Mouse (Mus musculus) heart, embryonic 16.5 days (tissue): Measurements from ENCODE around the gene Tpm1. TPM values are rescaled to one million over a fixed set of nuclear protein-coding genes. Genes with fewer than 3 reads are reported as not detected.

ENCODE experiments used
- ATAC-seq: fragments of 200-750 bp; cut with Nextera tagmentation; replicated peaks from 2 replicates; pipeline ENCODE4 v1.8.0; 2017; ENCODE audit warnings: moderate number of reproducible peaks; ENCODE audit not compliant: insufficient read depth, low FRiP score; ENCODE audit errors: extremely low read depth
- H3K27ac ChIP-seq: fragments of 300-500 bp; sonication (generic); 2 replicates; pipeline ENCODE4 v1.5.1; 2014; ENCODE audit warnings: mild to moderate bottlenecking, low read length, control low read depth, moderate library complexity
- H3K27me3 ChIP-seq: fragments of 300-500 bp; sonication (generic); 2 replicates; pipeline ENCODE4 v1.6.1; 2014; ENCODE audit warnings: low read length, mixed read lengths; ENCODE audit not compliant: control insufficient read depth, insufficient read depth
- H3K36me3 ChIP-seq: fragments of 300-500 bp; sonication (generic); 2 replicates; pipeline ENCODE4 v1.6.1; 2014; ENCODE audit not compliant: control insufficient read depth, insufficient read depth
- H3K4me1 ChIP-seq: fragments of 300-500 bp; sonication (generic); 2 replicates; pipeline ENCODE4 v1.6.1; 2014; ENCODE audit warnings: low read length, mixed read lengths; ENCODE audit not compliant: control insufficient read depth, insufficient read depth
- H3K4me2 ChIP-seq: fragments of 300-500 bp; sonication (generic); 2 replicates; pipeline ENCODE4 v1.6.1; 2014; ENCODE audit warnings: low read depth, mild to moderate bottlenecking, control low read depth, low read length
- H3K4me3 ChIP-seq: fragments of 300-500 bp; sonication (generic); 2 replicates; pipeline ENCODE4 v1.5.1; 2014; ENCODE audit warnings: mild to moderate bottlenecking, control low read depth, low read length
- H3K9ac ChIP-seq: fragments of 300-500 bp; sonication (generic); 2 replicates; pipeline ENCODE4 v1.6.1; 2014; ENCODE audit warnings: low read length, control low read depth
- H3K9me3 ChIP-seq: fragments of 300-500 bp; sonication (generic); replicated peaks from 2 replicates; pipeline ENCODE4 v1.6.1; 2016; ENCODE audit warnings: low read length; ENCODE audit not compliant: control insufficient read depth
- WGBS: fragments of 180-500 bp; shearing (Covaris S2); extraction: QIAGEN DNeasy Blood & Tissue Kit; methylation state at CpG from one replicate; pipeline ENCODE4 v1.1.7; 2014; 5-methylcytosine and 5-hydroxymethylcytosine counted together
- polyA plus RNA-seq: library from polyadenylated mRNA; unstranded; fragments of >200 nt; fragmentation: Nextera tagmentation; extraction: Ambion mirVana; gene quantifications from 2 replicates; pipeline ENCODE4 v1.2.1, GENCODE M21; 2015

Tpm1 gene
- polyA plus RNA-seq, 1 experiment from 2014 or later, result 5,310 TPM

DNA sequence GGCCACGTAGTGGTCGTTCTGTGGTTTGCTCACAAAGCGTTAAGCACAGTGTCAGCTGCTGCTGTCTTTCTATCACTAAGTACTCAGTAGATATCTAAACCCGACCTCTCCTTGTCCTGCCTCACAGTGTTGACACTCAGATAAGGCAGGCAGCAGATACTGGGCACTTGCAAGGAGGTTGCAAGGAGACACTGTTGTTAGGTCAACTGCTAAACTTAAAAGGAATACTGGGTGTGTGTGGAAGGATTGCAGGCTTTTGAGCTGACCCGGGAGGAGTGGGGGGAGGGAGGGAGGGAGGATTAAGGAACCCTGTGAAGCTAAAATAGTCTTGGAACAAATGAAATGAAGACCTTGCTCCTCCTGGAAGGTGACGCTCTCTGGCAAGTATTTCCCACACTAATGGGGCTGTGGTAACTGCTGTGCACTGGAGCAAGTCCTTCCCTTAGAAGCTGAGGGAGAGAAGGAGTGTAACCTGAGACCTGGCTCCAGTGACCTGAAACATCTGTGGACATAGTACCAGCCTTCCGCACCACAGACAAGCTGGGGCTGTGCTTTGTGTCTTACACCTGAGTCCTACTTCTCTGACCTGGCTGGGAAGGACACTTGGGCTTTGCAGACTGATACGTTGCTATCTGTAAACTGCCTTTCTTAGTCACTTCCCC is 28.6 kb upstream of the Tpm1 start:
- Histone ChIP-seq H3K4me1 (peaks cover 16% of the 10 kb centered on the region), H3K27me3 (no peaks in the 10 kb centered on the region), H3K4me3 (no peak overlapping the region), H3K36me3 (no peaks in the 10 kb centered on the region), H3K27ac (peak overlapping the region; percentile 46; the same call in 1 of the 2 replicates), H3K9ac (peak overlapping the region; percentile 6; the same call in 1 of the 2 replicates), H3K4me2 (peak overlapping the region; percentile 24; the same call in 1 of the 2 replicates), H3K9me3 (no peaks in the 10 kb centered on the region)
- peak; percentile 67; the same call in 1 of the 2 replicates for ATAC-seq
- WGBS, result 13% methylated on average over 8 of the region's 8 CpGs

DNA sequence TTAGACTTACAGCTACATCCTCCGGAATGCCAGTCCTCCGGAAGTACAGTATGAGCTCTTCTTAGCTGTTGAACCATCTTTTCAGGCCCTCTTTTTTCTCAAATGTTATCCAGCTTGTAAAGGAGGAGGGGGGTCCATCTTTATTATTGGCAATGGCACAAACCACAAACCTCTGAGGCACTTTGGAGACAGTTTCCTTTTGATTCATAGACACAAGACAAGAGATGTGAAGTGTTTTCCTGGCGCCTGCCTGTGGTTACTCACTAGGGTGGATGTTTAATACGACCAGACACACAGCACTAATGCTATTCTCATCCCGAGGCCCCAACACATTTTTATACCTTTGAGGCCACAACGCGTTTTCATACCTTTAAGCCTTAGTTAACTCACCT is 28.1 kb upstream of the Tpm1 start:
- Histone ChIP-seq H3K9me3 (no peaks in the 10 kb centered on the region), H3K4me2 (no peak overlapping the region), H3K9ac (no peak overlapping the region), H3K27me3 (no peaks in the 10 kb centered on the region), H3K4me3 (no peak overlapping the region), H3K27ac (no peak overlapping the region), H3K4me1 (peaks cover 16% of the 10 kb centered on the region), H3K36me3 (no peaks in the 10 kb centered on the region)
- WGBS, result 40% methylated on average over 7 of the region's 7 CpGs
- ATAC-seq, result no peak

DNA sequence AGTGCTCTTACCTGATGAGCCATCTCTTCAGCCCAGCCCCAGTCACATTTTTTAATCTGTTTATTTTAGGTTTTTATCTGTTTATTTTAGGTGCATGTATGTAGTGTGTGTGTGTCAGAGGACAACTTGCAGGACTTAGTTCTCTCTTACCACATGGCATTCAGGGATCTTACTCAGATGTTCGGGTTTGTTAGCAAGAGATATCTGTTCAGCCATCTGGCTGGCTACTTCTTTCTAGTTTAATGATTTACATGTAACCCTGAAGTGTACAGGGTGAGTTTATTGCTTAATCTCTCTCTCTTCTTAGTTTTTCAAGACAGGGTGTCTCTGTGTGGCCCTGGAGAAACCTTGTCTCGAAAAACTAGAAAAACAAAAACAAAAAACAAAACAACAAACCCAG is 23.0 kb upstream of the Tpm1 start:
- Histone ChIP-seq H3K4me2 (no peak overlapping the region), H3K27ac (no peak overlapping the region), H3K36me3 (no peaks in the 10 kb centered on the region), H3K4me1 (peaks cover 10% of the 10 kb centered on the region), H3K9ac (no peak overlapping the region), H3K9me3 (no peaks in the 10 kb centered on the region), H3K4me3 (no peak overlapping the region), H3K27me3 (no peaks in the 10 kb centered on the region)
- WGBS, result 48% methylated on average over 2 of the region's 2 CpGs
- ATAC-seq, result no peak

DNA sequence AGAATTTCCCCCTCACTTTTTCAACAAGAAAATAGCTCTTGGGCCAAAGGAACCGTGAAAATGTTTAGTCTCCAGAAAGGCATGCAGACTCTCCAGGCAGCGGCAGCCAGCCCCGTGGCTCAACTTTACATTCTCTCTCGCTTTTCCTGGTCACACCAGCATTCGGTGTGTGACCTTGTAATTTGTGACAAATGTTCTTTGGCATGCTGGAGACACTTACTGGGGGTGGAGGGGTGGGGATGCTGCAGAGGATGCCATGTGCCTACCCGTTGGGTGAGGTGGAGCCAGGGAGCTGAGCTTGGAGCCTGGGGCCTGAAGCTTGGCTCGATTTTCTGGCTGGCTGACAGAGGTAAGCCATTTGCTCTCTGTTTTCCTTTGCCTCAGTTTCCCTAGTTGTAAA is 22.4 kb upstream of the Tpm1 start:
- 15% methylated on average over 7 of the region's 7 CpGs for WGBS
- H3K9me3 ChIP-seq, result no peaks in the 10 kb centered on the region
- no peaks in the 10 kb centered on the region for H3K27me3 ChIP-seq
- peak overlapping the region; percentile 68 for H3K27ac ChIP-seq
- H3K4me1 ChIP-seq, result peaks cover 10% of the 10 kb centered on the region
- no peaks in the 10 kb centered on the region for H3K36me3 ChIP-seq
- no peak overlapping the region; the same call in 1 of the 2 replicates for H3K9ac ChIP-seq
- ATAC-seq, result no peak
- H3K4me2 ChIP-seq, result no peak overlapping the region
- H3K4me3 ChIP-seq, result no peak overlapping the region

DNA sequence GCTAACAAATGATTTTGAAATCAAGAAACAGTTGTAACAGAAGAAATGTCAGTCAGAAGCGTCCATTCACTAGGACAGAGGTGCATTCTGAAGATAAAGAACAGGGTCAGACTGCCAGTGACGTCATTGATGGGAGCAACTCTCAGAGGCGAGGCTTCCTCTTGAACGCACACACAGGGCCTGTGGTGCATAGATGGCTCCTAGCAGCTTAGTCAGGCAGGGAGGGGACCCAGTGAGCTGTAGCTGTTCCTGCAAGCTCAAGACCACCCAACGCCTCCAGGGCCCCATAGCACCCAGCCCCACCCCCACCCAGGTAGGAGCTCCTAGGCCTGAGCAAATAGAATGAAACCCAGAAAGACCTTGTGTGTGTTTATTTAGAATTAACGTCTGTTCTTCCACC is 21.9 kb upstream of the Tpm1 start:
- ATAC-seq, result no peak
- Histone ChIP-seq H3K27ac (peak overlapping the region; percentile 68), H3K36me3 (no peaks in the 10 kb centered on the region), H3K9ac (0 out of 2 replicates have a peak overlapping the region, but pooled peaks have one; percentile 10), H3K4me2 (no peak overlapping the region), H3K4me1 (peaks cover 10% of the 10 kb centered on the region), H3K27me3 (no peaks in the 10 kb centered on the region), H3K4me3 (no peak overlapping the region), H3K9me3 (no peaks in the 10 kb centered on the region)
- 33% methylated on average over 6 of the region's 6 CpGs for WGBS

DNA sequence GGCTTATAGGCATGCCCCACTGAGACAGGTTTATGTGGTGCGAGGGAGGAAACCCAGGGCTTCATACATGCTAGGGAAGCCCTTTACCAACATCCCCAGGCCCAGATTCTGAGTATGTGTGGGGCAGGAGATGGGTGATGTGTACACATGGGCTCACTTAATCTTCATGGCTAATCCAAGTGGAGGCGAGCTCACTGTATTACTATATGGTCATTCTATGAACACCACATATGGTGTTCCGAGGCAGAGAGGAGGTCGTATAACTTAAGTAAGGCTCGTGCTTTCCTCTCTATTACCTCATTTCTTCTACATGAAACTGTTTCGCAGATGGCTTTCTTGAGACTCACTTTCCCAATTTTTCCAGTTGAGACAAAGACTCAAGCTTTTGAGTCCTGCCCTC is 17.4 kb upstream of the Tpm1 start:
- Histone ChIP-seq H3K9ac (no peak overlapping the region), H3K4me1 (peaks cover 8% of the 10 kb centered on the region), H3K36me3 (no peaks in the 10 kb centered on the region), H3K27ac (no peak overlapping the region), H3K4me2 (no peak overlapping the region), H3K27me3 (no peaks in the 10 kb centered on the region), H3K9me3 (no peaks in the 10 kb centered on the region), H3K4me3 (no peak overlapping the region)
- no peak for ATAC-seq
- 93% methylated on average over 6 of the region's 6 CpGs for WGBS

DNA sequence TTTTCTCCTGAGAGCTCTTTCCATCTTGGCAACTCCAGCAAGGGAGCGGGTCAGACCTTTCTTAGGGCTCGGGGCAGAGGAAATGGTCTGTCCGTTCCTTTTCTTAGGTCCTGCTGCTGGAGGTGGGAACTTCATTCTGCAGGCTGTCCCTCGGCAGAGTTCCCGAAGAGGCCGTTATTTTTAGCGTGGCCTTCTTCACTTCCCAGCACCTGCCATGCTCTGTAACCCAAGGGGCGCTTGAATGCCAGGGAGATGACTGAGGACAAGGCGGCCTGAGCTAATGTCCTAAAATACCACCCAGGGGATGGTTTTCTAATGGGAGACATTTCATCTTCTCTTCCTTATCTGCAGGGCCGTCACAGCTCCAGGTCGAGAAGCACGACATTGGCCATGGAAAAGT is 10.5 kb upstream of the Tpm1 start:
- Histone ChIP-seq H3K4me1 (peaks cover 20% of the 10 kb centered on the region), H3K4me2 (peak overlapping the region; percentile 13; the same call in 1 of the 2 replicates), H3K27me3 (no peaks in the 10 kb centered on the region), H3K9me3 (no peaks in the 10 kb centered on the region), H3K9ac (no peak overlapping the region), H3K36me3 (no peaks in the 10 kb centered on the region), H3K4me3 (no peak overlapping the region), H3K27ac (0 out of 2 replicates have a peak overlapping the region, but pooled peaks have one; percentile 20)
- WGBS, result 44% methylated on average over 12 of the region's 12 CpGs
- ATAC-seq, result 0 out of 2 replicates have a peak, but pooled peaks have one; percentile 18

DNA sequence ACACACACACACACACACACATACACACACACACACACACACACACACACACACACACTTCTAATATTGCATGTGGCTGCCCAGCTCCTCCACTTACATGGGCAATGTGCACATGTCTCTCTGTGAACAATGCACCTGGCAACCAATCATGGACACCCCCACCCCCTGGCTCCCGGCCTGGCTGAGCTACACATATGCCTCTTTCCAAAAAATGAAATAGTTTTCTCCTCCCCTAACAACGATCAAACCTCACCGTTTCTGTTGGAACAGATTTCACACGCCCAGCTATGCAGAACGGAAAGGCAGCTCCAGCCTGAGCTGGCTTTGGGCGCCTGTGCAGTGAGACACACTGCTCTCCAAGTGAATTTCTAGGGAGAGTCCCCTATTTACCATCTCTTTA is 9.2 kb upstream of the Tpm1 start:
- Histone ChIP-seq H3K4me2 (no peak overlapping the region), H3K4me1 (peaks cover 20% of the 10 kb centered on the region), H3K27ac (peak overlapping the region; percentile 45; the same call in 1 of the 2 replicates), H3K9ac (no peak overlapping the region), H3K4me3 (no peak overlapping the region), H3K9me3 (no peaks in the 10 kb centered on the region), H3K27me3 (no peaks in the 10 kb centered on the region), H3K36me3 (no peaks in the 10 kb centered on the region)
- no peak for ATAC-seq
- 49% methylated on average over 6 of the region's 6 CpGs for WGBS

DNA sequence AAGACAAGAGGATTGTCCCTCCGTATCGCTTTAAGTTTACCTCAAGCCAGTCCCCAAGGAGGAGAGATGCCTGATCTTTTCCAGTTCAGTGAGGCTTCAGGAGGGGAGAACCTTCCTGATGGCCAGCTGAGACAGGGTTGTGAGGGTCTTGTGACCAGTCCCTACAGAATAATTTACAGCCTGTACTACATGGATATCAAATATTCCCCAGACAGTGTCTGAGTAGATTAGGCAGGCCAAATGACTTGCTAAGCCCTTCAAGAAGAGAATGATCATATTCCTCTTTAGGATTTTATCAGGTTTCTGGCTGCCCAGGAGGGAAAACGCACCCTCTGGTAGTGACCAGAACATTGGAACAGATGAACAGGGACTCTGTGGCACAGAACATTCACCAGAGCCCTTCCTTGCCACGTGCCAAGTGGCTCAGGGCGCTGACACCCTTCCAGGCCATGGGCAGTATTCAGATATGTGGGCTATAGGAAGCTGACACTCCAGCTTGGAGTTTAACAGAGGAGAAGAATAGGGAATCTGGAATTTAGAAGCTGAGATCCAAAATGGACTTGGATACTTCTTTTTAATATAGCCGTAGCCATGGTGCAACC is 1.6 kb upstream of the Tpm1 start:
- Histone ChIP-seq H3K27ac (no peak overlapping the region), H3K4me1 (peaks cover 7% of the 10 kb centered on the region), H3K27me3 (no peaks in the 10 kb centered on the region), H3K9ac (0 out of 2 replicates have a peak overlapping the region, but pooled peaks have one; percentile 10), H3K4me3 (no peak overlapping the region), H3K36me3 (no peaks in the 10 kb centered on the region), H3K9me3 (no peaks in the 10 kb centered on the region), H3K4me2 (peak overlapping the region; percentile 27; the same call in 1 of the 2 replicates)
- no peak for ATAC-seq
- 70% methylated on average over 6 of the region's 6 CpGs for WGBS
